Mouse (Mus musculus): ENCODE measurements at regions not wholly inside any gene's neighbourhood (a gene's known extent, or its start where the extent isn't known, plus 50 kb on each side); places are given as distances from the start of the nearest gene placed in this dataset.

GRCm38 (mm10) chr9:12492890-12493618, 752.6 kb downstream of the Jrkl start:
- H3K79me2 ChIP-seq (ENCODE audit: control insufficient read depth, insufficient read depth), result no peaks in the 10 kb centered on the region
- H3K36me3 ChIP-seq (ENCODE audit: control insufficient read depth, insufficient read depth), result no peaks in the 10 kb centered on the region
- H3K4me3 ChIP-seq, result no peak overlapping the region
- no peak for TF ChIP-seq POLR2AphosphoS2 (IDR thresholded peaks at IDR 0.05; ENCODE audit: insufficient read length, low read depth)
- no peak for TF ChIP-seq REST (IDR thresholded peaks at IDR 0.05; ENCODE audit: insufficient read depth, insufficient read length)
- TF ChIP-seq CEBPB (IDR thresholded peaks at IDR 0.05; ENCODE audit: insufficient read depth, poor library complexity, severe bottlenecking), result no peak
- TF ChIP-seq MAX (IDR thresholded peaks at IDR 0.05; ENCODE audit: low read depth), result no peak
- no peak for TF ChIP-seq POLR2A (IDR thresholded peaks at IDR 0.05; ENCODE audit: insufficient read length, low read depth)
- TF ChIP-seq TCF12 (IDR thresholded peaks at IDR 0.05; ENCODE audit: insufficient read depth, poor library complexity, severe bottlenecking), result no peak
- no peak for TF ChIP-seq MYOD1 (IDR thresholded peaks at IDR 0.05; ENCODE audit: control insufficient read depth in 1 of 3, insufficient read length in 2 of 3, low read depth in 2 of 3)
- no peak for TF ChIP-seq USF1 (IDR thresholded peaks at IDR 0.05; ENCODE audit: low read depth)
- TF ChIP-seq SRF (IDR thresholded peaks at IDR 0.05; ENCODE audit: control insufficient read depth, insufficient read length, low read depth), result no peak
- TF ChIP-seq TCF3 (IDR thresholded peaks at IDR 0.05; ENCODE audit: insufficient read length, low read depth), result no peak
- TF ChIP-seq E2F4 (IDR thresholded peaks at IDR 0.05; ENCODE audit: insufficient read depth), result no peak
- no peak for TF ChIP-seq MYOG (IDR thresholded peaks at IDR 0.05; ENCODE audit: control insufficient read depth in 1 of 3, insufficient read depth in 1 of 3, insufficient read length in 2 of 3, low read depth in 2 of 3)
- no peak overlapping the region for H3ac ChIP-seq (ENCODE audit: control insufficient read depth, insufficient read length)
- H3K4me2 ChIP-seq (ENCODE audit: low read depth), result no peak overlapping the region
- H3K27me3 ChIP-seq (ENCODE audit: control insufficient read depth, insufficient read depth, insufficient read length), result no peaks in the 10 kb centered on the region

GRCm38 (mm10) chr9:12457810-12458209, 787.8 kb downstream of the Jrkl start:
- H3K79me2 ChIP-seq (ENCODE audit: control insufficient read depth, insufficient read depth), result no peaks in the 10 kb centered on the region
- TF ChIP-seq E2F4 (IDR thresholded peaks at IDR 0.05; ENCODE audit: insufficient read depth) (no peak), MYOD1 (IDR thresholded peaks at IDR 0.05; ENCODE audit: control insufficient read depth in 1 of 3, insufficient read length in 2 of 3, low read depth in 2 of 3) (no peak), POLR2A (IDR thresholded peaks at IDR 0.05; ENCODE audit: insufficient read length, low read depth) (no peak), POLR2AphosphoS2 (IDR thresholded peaks at IDR 0.05; ENCODE audit: insufficient read length, low read depth) (no peak), CEBPB (IDR thresholded peaks at IDR 0.05; ENCODE audit: insufficient read depth, poor library complexity, severe bottlenecking) (no peak), USF1 (IDR thresholded peaks at IDR 0.05; ENCODE audit: low read depth) (no peak), TCF3 (IDR thresholded peaks at IDR 0.05; ENCODE audit: insufficient read length, low read depth) (no peak), MYOG (IDR thresholded peaks at IDR 0.05; ENCODE audit: control insufficient read depth in 1 of 3, insufficient read depth in 1 of 3, insufficient read length in 2 of 3, low read depth in 2 of 3) (no peak), SRF (IDR thresholded peaks at IDR 0.05; ENCODE audit: control insufficient read depth, insufficient read length, low read depth) (no peak), REST (IDR thresholded peaks at IDR 0.05; ENCODE audit: insufficient read depth, insufficient read length) (no peak), TCF12 (IDR thresholded peaks at IDR 0.05; ENCODE audit: insufficient read depth, poor library complexity, severe bottlenecking) (no peak), MAX (IDR thresholded peaks at IDR 0.05; ENCODE audit: low read depth) (no peak)

GRCm38 (mm10) chr9:12456695-12457094, 788.9 kb downstream of the Jrkl start:
- H3K79me2 ChIP-seq (ENCODE audit: control insufficient read depth, insufficient read depth), result no peaks in the 10 kb centered on the region
- H3K4me3 ChIP-seq, result no peak overlapping the region
- TF ChIP-seq POLR2AphosphoS2 (IDR thresholded peaks at IDR 0.05; ENCODE audit: insufficient read length, low read depth), result no peak
- no peak for TF ChIP-seq TCF12 (IDR thresholded peaks at IDR 0.05; ENCODE audit: insufficient read depth, poor library complexity, severe bottlenecking)
- no peak for TF ChIP-seq REST (IDR thresholded peaks at IDR 0.05; ENCODE audit: insufficient read depth, insufficient read length)
- TF ChIP-seq POLR2A (IDR thresholded peaks at IDR 0.05; ENCODE audit: insufficient read length, low read depth), result no peak
- TF ChIP-seq MAX (IDR thresholded peaks at IDR 0.05; ENCODE audit: low read depth), result no peak
- no peak for TF ChIP-seq MYOG (IDR thresholded peaks at IDR 0.05; ENCODE audit: control insufficient read depth in 1 of 3, insufficient read depth in 1 of 3, insufficient read length in 2 of 3, low read depth in 2 of 3)
- TF ChIP-seq MYOD1 (IDR thresholded peaks at IDR 0.05; ENCODE audit: control insufficient read depth in 1 of 3, insufficient read length in 2 of 3, low read depth in 2 of 3), result no peak
- no peak for TF ChIP-seq SRF (IDR thresholded peaks at IDR 0.05; ENCODE audit: control insufficient read depth, insufficient read length, low read depth)
- TF ChIP-seq E2F4 (IDR thresholded peaks at IDR 0.05; ENCODE audit: insufficient read depth), result no peak
- no peak for TF ChIP-seq USF1 (IDR thresholded peaks at IDR 0.05; ENCODE audit: low read depth)
- no peak for TF ChIP-seq CEBPB (IDR thresholded peaks at IDR 0.05; ENCODE audit: insufficient read depth, poor library complexity, severe bottlenecking)
- no peak for TF ChIP-seq TCF3 (IDR thresholded peaks at IDR 0.05; ENCODE audit: insufficient read length, low read depth)
- no peak overlapping the region for H3ac ChIP-seq (ENCODE audit: control insufficient read depth, insufficient read length)
- no peak overlapping the region for H3K4me2 ChIP-seq (ENCODE audit: low read depth)
- no peaks in the 10 kb centered on the region for H3K27me3 ChIP-seq (ENCODE audit: control insufficient read depth, insufficient read depth, insufficient read length)
- no peaks in the 10 kb centered on the region for H3K36me3 ChIP-seq (ENCODE audit: control insufficient read depth, insufficient read depth)

More at GRCm38 (mm10) chr9:12457810-12458209, 787.8 kb downstream of the Jrkl start:
- no peak overlapping the region for H3ac ChIP-seq (ENCODE audit: control insufficient read depth, insufficient read length)
- no peak overlapping the region for H3K4me2 ChIP-seq (ENCODE audit: low read depth)
- no peaks in the 10 kb centered on the region for H3K36me3 ChIP-seq (ENCODE audit: control insufficient read depth, insufficient read depth)
- H3K27me3 ChIP-seq (ENCODE audit: control insufficient read depth, insufficient read depth, insufficient read length), result no peaks in the 10 kb centered on the region
- H3K4me3 ChIP-seq, result no peak overlapping the region

- TF ChIP-seq TCF12 (IDR thresholded peaks at IDR 0.05; ENCODE audit: insufficient read depth, poor library complexity, severe bottlenecking), result no peak
- TF ChIP-seq MAX (IDR thresholded peaks at IDR 0.05; ENCODE audit: low read depth), result no peak
- TF ChIP-seq CEBPB (IDR thresholded peaks at IDR 0.05; ENCODE audit: insufficient read depth, poor library complexity, severe bottlenecking), result no peak
- no peak for TF ChIP-seq POLR2AphosphoS2 (IDR thresholded peaks at IDR 0.05; ENCODE audit: insufficient read length, low read depth)
- TF ChIP-seq MYOD1 (IDR thresholded peaks at IDR 0.05; ENCODE audit: control insufficient read depth in 1 of 3, insufficient read length in 2 of 3, low read depth in 2 of 3), result no peak
- TF ChIP-seq SRF (IDR thresholded peaks at IDR 0.05; ENCODE audit: control insufficient read depth, insufficient read length, low read depth), result no peak
- TF ChIP-seq REST (IDR thresholded peaks at IDR 0.05; ENCODE audit: insufficient read depth, insufficient read length), result no peak
- TF ChIP-seq E2F4 (IDR thresholded peaks at IDR 0.05; ENCODE audit: insufficient read depth), result no peak
- no peak for TF ChIP-seq TCF3 (IDR thresholded peaks at IDR 0.05; ENCODE audit: insufficient read length, low read depth)
- TF ChIP-seq USF1 (IDR thresholded peaks at IDR 0.05; ENCODE audit: low read depth), result no peak
- no peak for TF ChIP-seq POLR2A (IDR thresholded peaks at IDR 0.05; ENCODE audit: insufficient read length, low read depth)
- no peak for TF ChIP-seq MYOG (IDR thresholded peaks at IDR 0.05; ENCODE audit: control insufficient read depth in 1 of 3, insufficient read depth in 1 of 3, insufficient read length in 2 of 3, low read depth in 2 of 3)
- Histone ChIP-seq H3ac (ENCODE audit: control insufficient read depth, insufficient read length) (no peak overlapping the region), H3K4me3 (no peak overlapping the region), H3K4me2 (ENCODE audit: low read depth) (no peak overlapping the region), H3K79me2 (ENCODE audit: control insufficient read depth, insufficient read depth) (no peaks in the 10 kb centered on the region), H3K27me3 (ENCODE audit: control insufficient read depth, insufficient read depth, insufficient read length) (no peaks in the 10 kb centered on the region), H3K36me3 (ENCODE audit: control insufficient read depth, insufficient read depth) (no peaks in the 10 kb centered on the region)
Observed at GRCm38 (mm10) chr9:12434171-12434570, 811.5 kb downstream of the Jrkl start.

Data from myocyte (in vitro differentiated cells).